Mouse (Mus musculus): Measurements from ENCODE around the gene Cpn1.

Gene Cpn1

DNA sequence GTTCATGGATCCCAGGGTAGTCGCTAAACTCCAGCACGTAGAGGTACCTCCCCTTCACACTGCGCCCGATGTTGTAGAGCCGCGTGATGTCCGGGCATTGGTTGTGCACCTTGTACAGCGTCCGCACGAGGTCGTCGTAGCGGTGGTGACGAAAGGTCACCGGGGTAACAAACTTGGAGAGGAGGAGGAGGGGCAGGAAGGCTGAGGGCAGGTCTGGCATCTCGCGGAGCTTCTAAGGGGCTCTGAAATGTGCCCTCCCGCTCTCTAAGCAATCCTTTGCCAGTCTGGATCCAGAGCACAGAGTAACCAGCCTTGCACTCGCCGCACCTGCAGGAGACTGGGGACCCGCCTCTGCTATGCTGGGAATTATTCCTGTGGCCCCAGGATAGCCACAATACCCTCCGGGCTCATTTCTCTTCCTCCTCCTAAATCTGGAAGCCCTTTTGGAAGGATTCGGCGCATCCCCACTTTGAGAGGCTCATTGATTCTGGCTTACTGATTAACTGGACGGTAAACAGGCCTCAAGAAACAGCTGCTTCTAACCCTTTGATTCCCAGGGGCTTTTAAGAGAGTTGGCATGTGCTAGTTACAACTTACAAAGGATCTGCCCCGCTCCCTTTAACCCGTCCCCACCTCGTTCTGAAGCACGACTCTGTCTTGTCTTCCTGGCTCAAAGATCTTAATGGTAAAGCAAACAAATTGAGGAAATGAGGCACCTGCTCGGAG is at the start of gene Cpn1:
Cpn1 (minus strand) TSS at position 488 of the 726 bp plus-strand sequence.
- DNase-seq, result no peak

DNA sequence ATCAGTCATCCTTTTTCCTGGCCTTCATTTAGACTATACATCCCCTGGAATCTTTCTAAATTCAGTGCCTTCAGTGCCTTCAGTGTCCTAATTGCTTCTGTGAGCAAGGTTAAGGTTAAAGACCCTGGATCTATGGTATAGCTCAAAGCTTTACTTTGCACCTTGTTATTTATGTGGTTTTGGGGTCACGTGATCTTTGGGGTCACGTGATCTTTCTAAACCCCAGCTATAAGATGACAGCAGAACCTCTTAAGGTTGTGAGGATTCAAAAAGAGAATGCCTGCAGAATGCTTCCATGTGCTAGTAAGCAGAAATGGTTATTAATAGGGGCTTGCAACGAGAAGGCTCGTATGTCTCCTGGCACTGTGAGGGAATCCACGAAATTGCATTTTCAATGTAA is 47.0 kb upstream of the Cpn1 start:
- DNase-seq, result no peak

DNA sequence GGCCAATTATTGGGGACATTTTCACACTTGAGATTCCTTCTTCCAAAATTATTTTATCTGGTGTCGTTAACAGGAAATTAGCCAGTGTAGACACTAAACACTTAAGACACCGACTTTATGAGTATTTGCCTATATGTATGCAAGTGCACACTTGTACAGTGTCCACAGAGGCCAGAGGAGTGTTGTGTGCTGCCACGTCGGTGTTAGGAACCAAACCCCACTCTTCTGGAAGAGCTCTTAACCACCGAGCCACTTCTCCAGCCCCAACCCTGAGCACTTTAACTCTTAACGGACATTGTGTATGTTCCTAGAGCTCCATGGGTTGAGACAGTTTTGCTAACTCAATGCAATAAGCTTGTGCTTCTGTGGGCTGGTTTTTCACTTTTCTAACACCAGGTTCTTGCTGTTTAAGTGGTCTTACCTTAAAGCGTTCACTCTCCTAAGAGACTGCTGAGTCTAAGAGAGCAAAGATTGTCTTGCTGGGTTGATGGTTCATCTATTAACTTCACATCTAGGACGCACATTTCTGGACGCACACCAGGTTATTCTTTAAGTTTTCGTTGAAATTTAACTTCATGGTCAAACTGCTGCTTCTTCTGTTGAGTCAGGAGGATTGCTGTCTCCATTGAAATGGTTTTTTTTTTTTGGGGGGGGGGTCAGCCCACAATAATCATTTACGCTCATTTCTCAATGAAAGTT is 45.8 kb upstream of the Cpn1 start:
- DNase-seq, result no peak

DNA sequence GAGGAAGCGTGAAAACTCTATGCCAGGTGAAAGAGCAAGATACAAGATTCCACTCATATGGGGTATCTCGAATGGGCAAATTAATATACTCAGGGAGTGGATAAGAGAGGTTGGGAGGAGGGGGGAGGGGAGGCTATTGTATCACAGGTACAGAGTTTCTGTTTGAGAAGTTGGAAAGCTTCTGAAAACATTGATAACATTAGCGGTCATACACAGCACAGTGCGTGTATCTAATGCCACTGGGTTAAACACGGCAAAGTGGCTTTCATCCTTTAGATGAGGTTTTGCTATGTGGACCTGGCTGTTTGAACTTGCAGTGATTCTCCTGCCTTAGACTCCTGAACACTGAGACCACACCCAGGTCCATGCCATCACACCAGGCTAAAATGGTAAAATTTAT is 43.7 kb upstream of the Cpn1 start:
- DNase-seq, result no peak

DNA sequence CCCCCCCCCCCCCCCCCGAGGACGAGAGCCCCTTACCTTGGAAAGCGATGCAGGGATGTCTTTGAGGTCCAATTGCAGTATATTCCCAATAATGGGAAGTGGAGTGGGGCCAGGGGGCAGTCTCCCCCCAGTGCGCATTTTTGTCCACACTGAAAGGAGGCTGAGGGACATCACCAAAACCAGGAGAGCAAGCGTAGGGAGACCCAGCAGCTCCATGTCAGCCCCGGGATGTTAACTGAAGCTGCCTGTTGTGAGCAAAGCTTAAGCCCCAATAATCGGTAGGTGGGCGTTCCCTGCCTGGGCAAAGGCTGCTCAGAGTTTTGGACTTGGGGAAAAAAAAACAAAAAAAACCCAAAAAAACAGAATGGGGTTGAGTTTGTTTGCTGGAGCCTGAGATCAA is 42.6 kb upstream of the Cpn1 start, which contains the start of gene Cyp2c23:
Cyp2c23 (minus strand) TSS at position 237 of the 400 bp plus-strand sequence.
- DNase-seq, result no peak

DNA sequence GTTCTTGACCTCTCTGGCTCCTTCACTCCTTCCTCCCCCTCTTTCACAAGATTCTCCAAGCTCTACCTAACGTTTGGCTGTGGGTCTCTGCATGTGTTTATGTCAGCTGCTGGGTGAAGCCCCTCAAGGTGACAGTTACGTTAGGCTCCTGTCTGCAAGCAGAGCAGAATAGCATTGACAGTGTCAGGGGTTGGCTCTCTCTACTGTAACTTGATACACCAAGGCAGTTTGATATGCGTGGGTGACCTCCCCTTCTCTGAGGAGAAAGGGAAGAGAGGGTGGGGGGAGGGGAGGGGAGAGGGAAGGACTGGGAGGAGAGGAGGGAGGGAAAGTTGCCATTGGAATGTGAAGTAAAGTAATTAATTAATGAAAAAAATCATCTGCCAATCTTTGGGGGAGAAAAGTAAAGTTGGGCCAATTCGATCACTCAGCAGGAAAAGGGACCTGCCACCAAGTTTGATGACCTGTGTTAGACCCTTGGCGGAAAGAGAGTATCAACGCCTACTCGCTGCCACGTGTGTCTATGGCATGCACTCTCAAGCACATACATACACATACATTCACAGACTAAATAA is 40.7 kb upstream of the Cpn1 start:
- no peak for DNase-seq

DNA sequence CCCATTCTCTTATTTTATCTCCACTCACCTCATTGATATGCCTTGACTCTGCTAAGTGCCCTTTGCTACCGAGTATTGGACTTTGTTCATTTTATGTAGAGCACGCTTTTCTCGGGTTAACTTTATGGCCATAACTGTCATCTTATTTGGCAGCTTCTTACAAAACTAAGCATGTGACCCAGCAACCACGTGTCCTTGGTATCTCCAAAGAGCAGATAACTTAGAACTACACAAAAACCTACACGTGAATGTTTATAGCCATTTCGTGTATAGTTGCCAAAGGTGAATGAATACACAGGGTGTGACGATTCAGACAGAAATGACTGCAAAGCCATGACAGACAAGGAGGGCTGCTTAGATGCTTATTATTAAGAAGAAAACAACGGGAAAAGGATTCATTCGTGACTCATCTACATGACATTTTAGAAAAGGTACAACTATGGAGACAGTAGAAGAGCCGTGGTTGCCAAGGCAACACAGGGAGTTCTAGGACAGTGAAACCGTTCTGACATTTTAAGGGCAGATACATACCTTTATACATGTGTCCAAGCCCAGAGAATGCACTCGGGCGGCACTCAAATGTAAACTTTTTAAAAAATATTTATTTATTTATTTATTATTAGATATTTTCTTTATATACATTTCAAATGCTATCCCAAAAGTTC is 38.7 kb upstream of the Cpn1 start:
- DNase-seq, result no peak

DNA sequence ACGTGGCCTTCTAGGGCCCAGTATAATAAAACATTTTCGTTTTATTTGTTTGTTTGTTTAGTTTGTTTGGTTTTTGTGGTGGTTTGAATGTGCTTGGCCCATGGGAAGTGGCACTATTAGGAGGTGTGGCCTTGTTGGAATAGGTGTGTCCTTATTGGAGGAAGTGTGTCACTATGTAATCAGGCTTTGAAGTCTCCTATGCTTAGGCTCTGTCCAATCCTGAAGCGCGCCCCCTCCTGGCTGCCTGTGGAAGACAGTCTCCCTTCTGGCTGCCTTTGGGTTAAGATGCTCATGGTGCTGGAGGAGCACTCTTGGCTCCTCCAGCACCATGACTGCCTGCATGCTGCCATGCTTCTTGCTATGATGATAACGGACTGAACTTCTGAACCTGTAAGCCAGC is 36.7 kb upstream of the Cpn1 start:
- no peak for DNase-seq

DNA sequence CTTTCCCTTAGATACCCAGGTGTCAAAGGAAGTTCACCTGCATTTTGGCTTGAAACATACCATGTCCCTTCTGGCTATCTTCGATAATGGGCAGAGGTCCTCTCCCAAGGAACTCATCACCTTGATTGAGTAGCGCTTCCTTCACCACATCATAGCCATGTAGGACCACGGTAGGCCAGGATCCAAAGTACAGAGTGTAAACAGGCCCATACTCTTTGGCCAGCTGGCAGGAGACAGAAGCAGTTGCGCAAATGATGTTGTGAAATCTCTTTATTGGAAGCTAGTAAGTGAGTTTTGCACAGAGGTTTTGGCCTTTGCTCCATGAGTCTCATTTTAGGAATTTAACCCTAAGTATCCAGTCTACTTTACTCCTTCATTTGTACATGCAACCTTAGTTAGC is 35.1 kb upstream of the Cpn1 start:
- no peak for DNase-seq

DNA sequence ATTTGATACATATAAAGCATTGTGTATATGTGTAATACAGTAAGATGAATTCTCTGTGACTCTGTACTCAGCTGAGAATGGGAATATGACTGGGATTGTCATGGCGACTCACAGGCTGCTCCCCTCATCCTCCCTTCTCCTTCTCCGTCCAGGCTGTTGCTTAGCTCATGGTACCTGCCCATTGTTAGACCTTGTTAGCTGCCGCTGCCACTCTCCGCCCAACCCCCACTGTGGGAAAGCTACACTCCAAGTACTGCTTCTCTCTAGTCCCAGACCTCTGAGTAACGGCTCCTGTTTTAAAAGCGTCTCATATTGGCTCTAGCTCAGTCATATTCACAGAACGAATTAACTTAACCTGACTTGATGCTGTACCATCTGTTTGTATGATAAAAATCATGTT is 33.4 kb upstream of the Cpn1 start:
- DNase-seq, result no peak

DNA sequence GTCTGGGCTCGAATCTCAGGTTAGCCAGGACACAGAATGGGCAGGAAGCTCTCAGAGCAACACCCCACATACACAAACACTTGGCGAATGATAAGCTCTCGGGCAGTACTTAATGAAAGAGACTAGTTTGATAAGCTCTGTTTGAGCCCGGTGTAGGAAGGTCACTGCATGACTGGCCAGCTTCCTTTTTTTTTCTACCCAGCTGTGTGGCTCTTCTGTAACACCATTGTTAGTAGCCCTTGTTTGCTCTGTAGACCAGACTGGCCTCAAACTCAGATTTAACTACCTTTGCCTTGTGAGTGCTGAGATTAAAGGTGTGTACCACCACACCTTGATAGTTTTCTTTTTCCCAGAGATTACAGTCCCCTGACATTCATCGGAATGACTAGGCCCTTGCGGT is 27.5 kb upstream of the Cpn1 start:
- no peak for DNase-seq

DNA sequence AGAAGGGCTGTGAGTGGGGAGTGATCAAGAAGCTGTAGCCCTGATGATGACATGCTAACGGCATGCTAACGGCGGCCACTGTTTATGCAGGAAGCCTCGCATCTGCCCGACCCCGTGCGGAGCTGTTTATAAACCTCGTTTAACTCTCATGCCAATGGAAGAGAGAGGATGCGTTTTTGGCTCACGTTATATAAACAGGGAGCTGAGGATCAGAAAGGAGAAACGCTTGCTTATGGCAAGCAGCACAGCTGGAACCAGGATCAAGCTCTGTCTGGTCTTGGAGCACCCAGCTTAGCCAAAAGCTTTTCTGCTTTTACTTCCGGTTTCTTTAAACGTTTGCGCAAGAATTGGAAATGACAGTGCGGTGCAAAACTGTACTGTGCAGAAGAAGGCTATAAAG is 22.4 kb upstream of the Cpn1 start:
- no peak for DNase-seq

DNA sequence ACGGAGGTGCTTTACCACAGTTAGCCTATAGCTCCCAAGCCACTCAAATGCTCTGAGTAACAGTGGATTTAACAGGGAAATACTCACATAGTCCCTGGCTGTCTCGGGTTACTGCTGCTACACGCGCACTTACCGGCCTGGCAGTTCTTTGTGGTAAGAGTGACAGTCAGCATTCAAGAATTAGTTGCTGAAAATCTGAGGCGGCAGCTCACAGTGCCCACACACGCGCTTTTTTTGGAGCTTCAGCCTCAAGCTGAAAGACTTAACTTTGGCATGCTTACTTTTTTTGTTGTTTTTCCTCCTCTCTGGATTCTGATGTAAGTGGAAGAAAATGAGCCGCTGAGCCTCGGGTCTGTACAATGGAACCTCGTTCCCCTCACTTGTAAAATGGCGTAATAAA is 20.8 kb upstream of the Cpn1 start:
- no peak for DNase-seq

DNA sequence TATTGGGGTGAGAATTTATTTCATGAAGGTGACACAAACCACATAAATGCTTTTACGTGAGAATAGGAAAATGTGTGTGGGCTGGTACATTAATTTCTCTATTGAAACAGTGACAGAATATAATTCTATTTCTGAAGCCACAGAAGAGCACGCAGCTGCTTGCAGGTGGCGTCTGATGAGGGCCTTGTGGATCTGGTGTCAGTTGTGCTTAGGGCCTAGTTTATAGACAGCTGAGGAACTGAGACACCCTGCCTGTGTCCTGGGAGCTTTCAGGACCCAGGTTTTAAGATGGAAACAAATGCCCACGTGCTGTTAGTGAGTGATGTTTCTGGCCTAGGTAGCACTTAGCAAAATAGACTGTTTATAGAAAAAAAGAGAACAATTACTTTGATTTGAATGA is 18.7 kb upstream of the Cpn1 start:
- DNase-seq, result no peak

DNA sequence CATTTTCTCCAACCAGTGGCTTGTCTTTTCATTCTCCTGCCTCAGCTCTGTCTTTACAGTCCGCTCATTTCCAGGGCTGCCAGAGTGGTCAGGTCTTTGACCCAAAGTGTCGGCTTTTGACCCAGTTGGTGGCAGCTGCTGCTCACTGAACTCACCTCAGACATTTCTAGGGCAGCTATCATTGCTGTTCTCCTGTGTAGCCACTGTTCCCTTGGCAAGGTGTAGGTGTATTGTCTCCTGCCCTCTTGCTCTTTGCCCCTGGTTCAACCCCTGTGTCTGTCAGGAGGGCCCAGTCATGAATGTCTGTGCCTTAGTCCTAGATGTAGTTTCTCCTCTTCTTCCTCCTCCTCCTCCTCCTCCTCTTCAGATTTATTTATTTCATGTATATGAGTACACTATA is 17.9 kb upstream of the Cpn1 start:
- no peak for DNase-seq

DNA sequence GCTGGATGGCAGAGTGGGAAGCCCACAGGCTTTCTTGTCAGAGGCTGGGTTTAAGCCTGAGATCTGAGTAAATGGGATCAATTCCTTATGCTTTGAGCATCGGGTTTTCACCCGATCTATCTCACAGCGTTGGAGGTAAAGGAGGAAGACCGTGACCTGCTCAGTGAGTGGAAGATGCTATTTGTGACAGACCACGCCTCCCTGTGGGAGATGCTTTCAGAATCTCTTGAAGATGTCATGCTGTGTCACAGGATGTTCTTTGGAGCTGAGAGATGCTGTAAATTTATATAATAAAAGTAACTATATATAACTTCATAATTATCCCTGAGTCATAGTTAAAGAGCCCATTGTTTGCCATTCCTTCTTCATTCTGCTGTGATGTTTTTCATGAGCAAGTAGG is 14.4 kb upstream of the Cpn1 start:
- no peak for DNase-seq

DNA sequence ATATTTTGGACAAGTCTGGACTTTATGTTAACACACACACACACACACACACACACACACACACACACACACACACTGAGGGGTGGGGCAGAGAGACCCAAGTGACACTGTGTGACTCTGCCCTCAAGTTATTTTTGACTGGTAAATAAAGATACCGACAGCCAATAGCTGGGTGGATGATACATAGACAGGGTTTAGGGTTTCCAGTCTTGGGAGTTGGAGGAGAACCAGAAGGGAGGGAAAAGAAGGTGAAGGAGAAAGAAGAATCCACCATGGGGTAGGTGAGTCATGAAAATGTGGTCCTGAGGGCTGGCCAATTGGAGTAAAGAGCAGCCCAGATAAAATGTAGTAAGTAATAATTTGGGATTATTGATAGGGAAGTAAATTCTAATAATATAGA is 13.7 kb upstream of the Cpn1 start:
- DNase-seq, result no peak

DNA sequence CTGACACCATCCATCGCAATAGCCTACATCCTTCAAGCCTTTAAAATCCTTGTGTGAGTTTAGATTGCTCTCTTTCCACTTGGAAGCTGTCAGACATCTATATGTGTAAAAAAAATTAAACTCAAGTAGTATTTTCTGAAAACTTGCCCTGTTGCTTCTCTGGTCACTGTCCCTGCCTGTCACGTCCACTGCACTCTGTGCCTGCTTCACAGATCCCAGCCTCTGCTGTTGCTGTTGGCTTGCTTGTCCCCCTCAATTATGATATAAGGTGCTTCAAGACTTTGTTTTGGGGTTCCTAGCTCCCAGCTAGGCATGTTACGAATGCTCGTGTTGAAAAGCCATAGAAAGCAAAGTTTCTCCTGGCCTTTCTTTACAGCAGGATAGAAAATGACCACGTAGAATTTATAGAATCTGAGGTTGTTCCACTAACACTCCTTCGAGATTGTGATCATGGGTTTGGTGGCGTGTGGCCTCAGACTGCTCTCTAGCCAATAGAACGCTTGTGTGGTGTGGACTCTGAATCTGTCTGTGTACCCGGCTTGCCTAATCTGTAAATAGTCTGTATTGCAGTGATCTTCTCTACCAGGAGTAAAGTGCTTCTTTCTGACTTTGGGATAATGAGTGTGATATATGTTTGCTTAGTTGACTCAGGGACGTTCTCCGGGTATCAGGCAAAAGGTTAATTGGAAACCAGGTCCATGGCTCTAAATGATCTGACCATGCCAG is 12.6 kb upstream of the Cpn1 start:
- DNase-seq, result no peak

DNA sequence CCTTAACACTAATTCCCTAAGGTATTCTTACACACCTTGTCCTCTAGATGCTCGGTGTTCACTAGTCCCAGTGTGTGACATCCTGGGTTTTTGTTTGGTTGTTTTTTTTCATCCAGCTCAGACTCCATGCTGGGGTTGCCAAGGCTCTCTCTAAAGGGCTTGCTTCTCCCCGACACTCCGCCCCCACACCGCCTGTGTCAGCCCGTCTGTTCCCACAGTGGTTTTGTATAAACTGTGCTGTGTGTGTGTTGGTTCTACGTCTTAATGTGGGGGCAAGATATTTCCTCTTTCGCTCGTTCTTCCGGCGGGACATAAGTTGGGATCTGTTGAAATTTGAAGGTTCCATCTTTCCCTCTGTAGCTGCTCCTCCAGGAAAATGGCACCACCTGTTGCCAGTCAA is 11.7 kb upstream of the Cpn1 start:
- DNase-seq, result no peak

DNA sequence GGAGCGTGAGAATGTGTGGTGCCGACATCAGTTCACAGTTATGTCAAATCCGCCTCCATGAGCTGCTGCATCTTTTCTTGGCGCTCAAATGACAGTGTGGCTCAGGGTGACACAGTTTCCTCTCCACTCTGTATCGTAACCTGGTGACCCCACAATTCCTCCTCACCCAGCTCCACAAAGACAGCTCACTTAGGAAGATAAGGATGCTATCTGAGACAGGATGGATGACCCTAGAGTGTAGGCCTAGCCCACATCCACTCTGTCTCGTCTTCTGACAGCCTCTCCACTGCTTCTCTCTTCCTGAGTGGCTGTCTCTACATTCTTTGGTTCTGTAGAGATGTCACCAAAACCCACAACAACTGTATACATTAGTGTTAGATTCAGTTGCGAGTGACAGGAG is 9.1 kb upstream of the Cpn1 start:
- no peak for DNase-seq

DNA sequence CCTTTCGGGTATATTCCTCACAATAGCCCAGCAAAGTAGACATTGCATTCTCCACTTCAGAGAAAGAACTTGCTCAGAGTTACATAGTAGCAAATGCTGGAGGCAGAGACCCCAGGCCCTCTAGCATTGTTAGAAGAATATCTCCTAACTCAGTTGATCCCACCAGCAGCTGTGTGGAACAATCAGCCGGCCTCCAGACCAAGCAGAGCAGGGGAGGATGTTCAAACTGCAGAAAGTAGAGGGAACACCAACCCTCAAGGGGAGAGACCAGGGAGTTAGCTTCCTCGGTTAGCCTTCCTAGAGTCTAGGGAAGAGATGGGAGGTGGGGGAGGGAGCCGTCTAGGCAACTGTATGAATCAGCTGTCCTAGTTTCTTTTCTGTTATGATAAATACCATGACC is 6.1 kb upstream of the Cpn1 start:
- DNase-seq, result no peak

DNA sequence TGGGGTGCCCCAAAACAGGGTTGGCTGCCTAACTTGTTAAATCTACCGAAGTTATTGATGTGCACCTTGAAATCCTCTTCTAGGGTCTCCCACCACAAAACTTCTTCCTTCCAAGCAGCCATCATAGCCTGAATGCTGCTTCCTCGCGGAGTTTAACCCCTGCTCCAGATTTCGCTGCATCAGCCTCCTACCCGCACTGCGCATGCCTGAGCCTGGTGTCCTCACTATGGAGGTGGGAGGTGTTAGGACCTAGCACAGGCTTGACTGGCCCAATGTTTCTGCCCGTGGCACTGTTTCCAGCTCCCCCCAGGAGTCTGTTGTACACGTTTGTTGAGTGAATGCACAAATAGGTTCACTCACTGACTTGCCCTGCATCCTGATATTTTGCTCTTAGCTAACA is 4.0 kb upstream of the Cpn1 start:
- DNase-seq, result no peak

DNA sequence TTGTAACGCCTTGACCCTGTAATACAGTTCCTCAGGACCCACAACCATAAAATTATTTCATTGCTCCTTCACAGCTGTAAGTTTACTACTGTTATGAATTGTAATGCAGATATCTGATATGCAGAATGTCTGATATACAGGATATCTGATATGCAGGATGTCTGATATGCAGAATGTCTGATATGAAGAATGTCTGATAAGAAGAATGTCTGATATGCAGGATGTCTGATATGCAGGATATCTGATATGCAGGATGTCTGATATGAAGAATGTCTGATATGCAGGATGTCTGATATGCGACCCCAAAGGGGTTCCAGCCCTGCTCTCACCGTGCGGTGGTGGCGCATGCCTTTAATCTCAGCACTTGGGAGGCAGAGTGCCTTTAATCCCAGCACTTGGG is 4.4 kb downstream of the Cpn1 start:
- DNase-seq, result no peak

Measured in spleen, adult 18-20 months (tissue).